Mouse (Mus musculus): Measurements from ENCODE around the gene Lrrc29. TPM values are rescaled to one million over a fixed set of nuclear protein-coding genes. Genes with fewer than 3 reads are reported as not detected.

Lrrc29 gene
- polyA plus RNA-seq (2014; fragmentation: Nextera tagmentation; extraction: Ambion mirVana), result 0.64 and 0.92 TPM in 2 replicates

- peak; percentile 93 for ATAC-seq (ENCODE audit: insufficient number of reproducible peaks, low FRiP score, low TSS enrichment, low read depth)
- Histone ChIP-seq H3K9me3 (ENCODE audit: control insufficient read depth, low read length) (no peaks in the 10 kb centered on the region), H3K4me2 (ENCODE audit: low read depth, severe bottlenecking) (peak within 1 kb of the TSS; percentile 88), H3K27me3 (ENCODE audit: control insufficient read depth, insufficient read depth, low read length) (no peaks in the 10 kb centered on the region), H3K4me1 (ENCODE audit: control insufficient read depth, insufficient read depth, low read length) (peaks cover 14% of the 10 kb centered on the region; the same call in 1 of the 2 replicates), H3K27ac (replicated peaks; ENCODE audit: low read depth, low read length) (peak within 1 kb of the TSS; percentile 56; the same call in 1 of the 2 replicates), H3K9ac (ENCODE audit: low read length) (peak within 1 kb of the TSS; percentile 70), H3K36me3 (ENCODE audit: control insufficient read depth, insufficient read depth, low read length) (peaks cover 23% of the 10 kb centered on the region), H3K4me3 (ENCODE audit: low read depth, low read length) (peak within 1 kb of the TSS; percentile 82)
- peak; percentile 98 for DNase-seq (ENCODE audit: low spot score)
- under 1% methylated on average over 36 of the region's 36 CpGs for WGBS
Measured at GRCm38 (mm10) chr8:105326141-105326672, at the start of gene Lrrc29, which contains the start of gene Tmem208. TSS of gene Lrrc29 (minus strand) at chr8:105326278. TSS of gene Tmem208 (plus strand) at chr8:105326354.

- no peaks in the 10 kb centered on the region for H3K36me3 ChIP-seq (ENCODE audit: control insufficient read depth, insufficient read depth, low read length)
- no peaks in the 10 kb centered on the region for H3K27me3 ChIP-seq (ENCODE audit: control insufficient read depth, insufficient read depth, low read length)
- H3K9me3 ChIP-seq (ENCODE audit: control insufficient read depth, low read length), result no peaks in the 10 kb centered on the region
- H3K4me1 ChIP-seq (ENCODE audit: control insufficient read depth, insufficient read depth, low read length), result 0 out of 2 replicates have a peak, but pooled peaks cover 4% of the 10 kb centered on the region
- H3K27ac ChIP-seq (replicated peaks; ENCODE audit: low read depth, low read length), result no peak overlapping the region
- peak overlapping the region; percentile 36 for H3K4me2 ChIP-seq (ENCODE audit: low read depth, severe bottlenecking)
- ATAC-seq (ENCODE audit: insufficient number of reproducible peaks, low FRiP score, low TSS enrichment, low read depth) (0 out of 2 replicates have a peak, but pooled peaks have one; percentile 27), DNase-seq (ENCODE audit: low spot score) (peak; percentile 71)
- peak overlapping the region; percentile 2; the same call in 1 of the 2 replicates for H3K4me3 ChIP-seq (ENCODE audit: low read depth, low read length)
- H3K9ac ChIP-seq (ENCODE audit: low read length), result no peak overlapping the region
- WGBS, result 29% methylated on average over 33 of the region's 33 CpGs
Measured at GRCm38 (mm10) chr8:105374513-105374966, 48.5 kb upstream of the Lrrc29 start.

- ATAC-seq (ENCODE audit: insufficient number of reproducible peaks, low FRiP score, low TSS enrichment, low read depth), result no peak
- Histone ChIP-seq H3K4me3 (ENCODE audit: low read depth, low read length) (no peak within 1 kb of the TSS), H3K9ac (ENCODE audit: low read length) (no peak within 1 kb of the TSS), H3K36me3 (ENCODE audit: control insufficient read depth, insufficient read depth, low read length) (no peaks in the 10 kb centered on the region), H3K9me3 (ENCODE audit: control insufficient read depth, low read length) (no peaks in the 10 kb centered on the region), H3K27me3 (ENCODE audit: control insufficient read depth, insufficient read depth, low read length) (no peaks in the 10 kb centered on the region), H3K27ac (replicated peaks; ENCODE audit: low read depth, low read length) (no peak within 1 kb of the TSS), H3K4me2 (ENCODE audit: low read depth, severe bottlenecking) (peak within 1 kb of the TSS; percentile 36; the same call in 1 of the 2 replicates), H3K4me1 (ENCODE audit: control insufficient read depth, insufficient read depth, low read length) (0 out of 2 replicates have a peak, but pooled peaks cover 4% of the 10 kb centered on the region)
- 56% methylated on average over 2 of the region's 2 CpGs for whole genome bisulfite sequencing
- DNase-seq (ENCODE audit: low spot score), result no peak
Measured at GRCm38 (mm10) chr8:105373032-105373431, 47.0 kb upstream of the Lrrc29 start, which contains the start of gene Plekhg4. TSS of gene Plekhg4 (plus strand) at chr8:105373274.

DNA sequence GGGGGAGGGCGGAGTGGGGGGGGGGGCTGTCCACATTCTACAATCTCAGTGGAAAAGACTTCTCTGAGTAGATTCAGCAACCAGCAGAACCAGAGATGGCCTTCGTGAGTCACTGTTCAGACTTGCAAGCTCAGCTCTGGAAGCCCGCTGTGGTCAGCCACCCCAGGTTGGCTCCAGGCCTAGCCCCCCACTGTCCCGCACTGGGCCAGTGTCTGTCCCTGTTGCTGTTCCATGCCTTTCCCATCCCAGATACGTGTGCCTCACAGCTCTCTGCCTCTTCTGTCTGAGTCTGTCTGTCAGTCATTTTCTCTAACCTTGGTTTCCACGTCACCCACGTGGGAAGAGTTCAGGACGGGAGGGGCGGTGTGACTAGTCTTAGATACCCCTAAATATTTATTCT lies 46.4 kb upstream of the Lrrc29 start:
- ATAC-seq (ENCODE audit: insufficient number of reproducible peaks, low FRiP score, low TSS enrichment, low read depth), result no peak
- Histone ChIP-seq H3K4me1 (ENCODE audit: control insufficient read depth, insufficient read depth, low read length) (0 out of 2 replicates have a peak, but pooled peaks cover 4% of the 10 kb centered on the region), H3K9ac (ENCODE audit: low read length) (no peak overlapping the region), H3K4me2 (ENCODE audit: low read depth, severe bottlenecking) (no peak overlapping the region), H3K27ac (replicated peaks; ENCODE audit: low read depth, low read length) (no peak overlapping the region), H3K4me3 (ENCODE audit: low read depth, low read length) (no peak overlapping the region), H3K9me3 (ENCODE audit: control insufficient read depth, low read length) (no peaks in the 10 kb centered on the region), H3K27me3 (ENCODE audit: control insufficient read depth, insufficient read depth, low read length) (no peaks in the 10 kb centered on the region), H3K36me3 (ENCODE audit: control insufficient read depth, insufficient read depth, low read length) (no peaks in the 10 kb centered on the region)
- WGBS, result 80% methylated on average over 9 of the region's 9 CpGs
- DNase-seq (ENCODE audit: low spot score), result no peak

GRCm38 (mm10) chr8:105367107-105367506 lies 41.0 kb upstream of the Lrrc29 start:
- Histone ChIP-seq H3K4me2 (ENCODE audit: low read depth, severe bottlenecking) (no peak overlapping the region), H3K4me1 (ENCODE audit: control insufficient read depth, insufficient read depth, low read length) (no peaks in the 10 kb centered on the region), H3K27me3 (ENCODE audit: control insufficient read depth, insufficient read depth, low read length) (no peaks in the 10 kb centered on the region), H3K9me3 (ENCODE audit: control insufficient read depth, low read length) (no peaks in the 10 kb centered on the region), H3K4me3 (ENCODE audit: low read depth, low read length) (no peak overlapping the region), H3K9ac (ENCODE audit: low read length) (no peak overlapping the region), H3K27ac (replicated peaks; ENCODE audit: low read depth, low read length) (no peak overlapping the region), H3K36me3 (ENCODE audit: control insufficient read depth, insufficient read depth, low read length) (0 out of 2 replicates have a peak, but pooled peaks cover 3% of the 10 kb centered on the region)
- no peak for DNase-seq (ENCODE audit: low spot score)
- 58% methylated on average over 2 of the region's 2 CpGs for WGBS
- ATAC-seq (ENCODE audit: insufficient number of reproducible peaks, low FRiP score, low TSS enrichment, low read depth), result no peak

DNA sequence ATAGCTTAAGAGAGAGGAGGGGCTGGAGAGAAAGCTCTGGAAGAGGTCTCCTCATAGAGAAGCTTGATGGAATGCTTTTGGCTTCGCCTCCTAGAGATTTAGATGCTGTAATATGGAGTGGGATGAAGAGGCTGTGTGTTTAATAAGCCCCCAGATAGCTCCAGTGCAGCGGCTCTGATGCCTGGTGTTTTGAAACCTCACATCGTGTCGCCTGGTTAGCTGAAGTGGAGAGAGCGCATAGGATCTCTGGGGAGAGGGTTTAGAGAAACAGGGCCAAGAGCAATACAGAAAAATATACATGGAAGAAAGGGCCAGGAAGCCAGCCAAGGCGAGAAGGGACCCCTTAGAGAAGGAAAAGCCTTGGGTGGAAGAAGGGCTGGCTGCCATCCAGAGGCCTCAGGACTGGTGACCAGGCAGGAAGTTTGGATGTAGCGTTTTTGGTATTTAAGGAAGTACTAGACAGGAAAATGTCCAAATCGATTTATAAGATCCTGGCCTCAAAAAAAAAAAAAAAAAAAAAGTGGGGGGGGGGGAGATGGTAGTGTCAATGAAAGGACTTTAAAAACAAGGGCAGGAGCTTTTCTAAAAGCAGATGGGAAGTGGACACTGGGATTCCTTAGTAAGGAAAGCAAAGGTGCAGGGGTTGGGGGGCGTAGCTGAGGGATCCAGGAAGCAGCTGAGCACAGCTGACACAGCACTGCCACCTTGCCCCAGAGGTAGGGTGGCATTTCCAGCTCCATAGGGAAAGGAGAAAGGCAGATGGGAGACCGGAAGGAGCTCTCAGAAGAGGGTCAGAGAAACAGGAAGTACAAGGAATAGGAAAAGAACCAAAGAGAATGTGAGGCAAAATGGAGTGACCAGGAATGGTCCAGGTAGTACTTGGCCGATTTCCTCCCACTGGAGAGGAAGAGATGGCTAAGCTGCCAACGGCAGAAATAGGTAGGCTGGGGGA lies 35.9 kb upstream of the Lrrc29 start:
- ATAC-seq (ENCODE audit: insufficient number of reproducible peaks, low FRiP score, low TSS enrichment, low read depth) (no peak), DNase-seq (ENCODE audit: low spot score) (no peak)
- no peaks in the 10 kb centered on the region for H3K27me3 ChIP-seq (ENCODE audit: control insufficient read depth, insufficient read depth, low read length)
- H3K9me3 ChIP-seq (ENCODE audit: control insufficient read depth, low read length), result no peaks in the 10 kb centered on the region
- no peak overlapping the region for H3K9ac ChIP-seq (ENCODE audit: low read length)
- H3K4me1 ChIP-seq (ENCODE audit: control insufficient read depth, insufficient read depth, low read length), result peaks cover 2% of the 10 kb centered on the region; the same call in 1 of the 2 replicates
- WGBS, result 88% methylated on average over 12 of the region's 12 CpGs
- no peak overlapping the region for H3K4me3 ChIP-seq (ENCODE audit: low read depth, low read length)
- H3K27ac ChIP-seq (replicated peaks; ENCODE audit: low read depth, low read length), result no peak overlapping the region
- H3K36me3 ChIP-seq (ENCODE audit: control insufficient read depth, insufficient read depth, low read length), result 0 out of 2 replicates have a peak, but pooled peaks cover 3% of the 10 kb centered on the region
- H3K4me2 ChIP-seq (ENCODE audit: low read depth, severe bottlenecking), result no peak overlapping the region

DNA sequence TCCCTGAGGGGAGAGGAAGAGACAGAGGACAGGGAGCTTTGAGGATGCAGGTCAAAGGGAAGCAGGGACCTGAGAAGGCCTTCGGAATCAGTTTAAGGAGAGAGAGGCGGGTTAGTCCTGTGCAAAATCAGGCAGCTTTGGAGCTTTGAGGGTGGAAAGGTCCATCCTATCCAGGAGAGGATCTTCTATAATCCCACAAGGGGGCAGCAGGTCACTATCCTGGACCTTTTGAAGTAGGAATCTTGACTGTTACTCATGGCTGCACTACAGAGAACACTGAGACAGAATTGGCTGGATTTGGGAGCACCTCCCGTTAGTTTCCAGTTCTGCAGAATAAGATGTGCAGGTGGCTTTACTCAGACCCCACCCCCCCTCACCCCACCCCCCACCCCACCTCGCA lies 33.6 kb upstream of the Lrrc29 start:
- no peak for ATAC-seq (ENCODE audit: insufficient number of reproducible peaks, low FRiP score, low TSS enrichment, low read depth)
- no peak for DNase-seq (ENCODE audit: low spot score)
- 55% methylated on average over 4 of the region's 4 CpGs for WGBS
- no peaks in the 10 kb centered on the region for H3K9me3 ChIP-seq (ENCODE audit: control insufficient read depth, low read length)
- H3K4me1 ChIP-seq (ENCODE audit: control insufficient read depth, insufficient read depth, low read length), result peaks cover 9% of the 10 kb centered on the region
- H3K36me3 ChIP-seq (ENCODE audit: control insufficient read depth, insufficient read depth, low read length), result peaks cover 6% of the 10 kb centered on the region; the same call in 1 of the 2 replicates
- H3K4me2 ChIP-seq (ENCODE audit: low read depth, severe bottlenecking), result no peak overlapping the region
- H3K9ac ChIP-seq (ENCODE audit: low read length), result no peak overlapping the region
- H3K27ac ChIP-seq (replicated peaks; ENCODE audit: low read depth, low read length), result no peak overlapping the region
- no peak overlapping the region for H3K4me3 ChIP-seq (ENCODE audit: low read depth, low read length)
- H3K27me3 ChIP-seq (ENCODE audit: control insufficient read depth, insufficient read depth, low read length), result no peaks in the 10 kb centered on the region

- no peak overlapping the region for H3K27ac ChIP-seq (replicated peaks; ENCODE audit: low read depth, low read length)
- peaks cover 6% of the 10 kb centered on the region; the same call in 1 of the 2 replicates for H3K36me3 ChIP-seq (ENCODE audit: control insufficient read depth, insufficient read depth, low read length)
- H3K4me1 ChIP-seq (ENCODE audit: control insufficient read depth, insufficient read depth, low read length), result peaks cover 10% of the 10 kb centered on the region
- no peak for DNase-seq (ENCODE audit: low spot score)
- H3K27me3 ChIP-seq (ENCODE audit: control insufficient read depth, insufficient read depth, low read length), result no peaks in the 10 kb centered on the region
- H3K9ac ChIP-seq (ENCODE audit: low read length), result no peak overlapping the region
- WGBS, result 70% methylated on average over 15 of the region's 15 CpGs
- no peak overlapping the region for H3K4me2 ChIP-seq (ENCODE audit: low read depth, severe bottlenecking)
- H3K4me3 ChIP-seq (ENCODE audit: low read depth, low read length), result no peak overlapping the region
- H3K9me3 ChIP-seq (ENCODE audit: control insufficient read depth, low read length), result no peaks in the 10 kb centered on the region
- ATAC-seq (ENCODE audit: insufficient number of reproducible peaks, low FRiP score, low TSS enrichment, low read depth), result 0 out of 2 replicates have a peak, but pooled peaks have one; percentile 18
Measured at GRCm38 (mm10) chr8:105359208-105359607, 33.1 kb upstream of the Lrrc29 start.
